Mouse (Mus musculus) cortical plate, adult 2 months (tissue): ENCODE results near the gene Hlcs.

Source experiments
- CTCF ChIP-seq: fragments of 200-500 bp; IDR thresholded peaks from 2 replicates; pipeline ENCODE4 v1.5.1; 2011; ENCODE audit warnings: mild to moderate bottlenecking, control low read depth, low read length; ENCODE audit not compliant: insufficient read depth; ENCODE audit errors: extremely low read depth
- POLR2A ChIP-seq: fragments of 200-500 bp; IDR thresholded peaks from 2 replicates; pipeline ENCODE4 v1.6.1; 2011; ENCODE audit warnings: mild to moderate bottlenecking, low read length, control low read depth; ENCODE audit not compliant: insufficient read depth; ENCODE audit errors: extremely low read depth

DNA sequence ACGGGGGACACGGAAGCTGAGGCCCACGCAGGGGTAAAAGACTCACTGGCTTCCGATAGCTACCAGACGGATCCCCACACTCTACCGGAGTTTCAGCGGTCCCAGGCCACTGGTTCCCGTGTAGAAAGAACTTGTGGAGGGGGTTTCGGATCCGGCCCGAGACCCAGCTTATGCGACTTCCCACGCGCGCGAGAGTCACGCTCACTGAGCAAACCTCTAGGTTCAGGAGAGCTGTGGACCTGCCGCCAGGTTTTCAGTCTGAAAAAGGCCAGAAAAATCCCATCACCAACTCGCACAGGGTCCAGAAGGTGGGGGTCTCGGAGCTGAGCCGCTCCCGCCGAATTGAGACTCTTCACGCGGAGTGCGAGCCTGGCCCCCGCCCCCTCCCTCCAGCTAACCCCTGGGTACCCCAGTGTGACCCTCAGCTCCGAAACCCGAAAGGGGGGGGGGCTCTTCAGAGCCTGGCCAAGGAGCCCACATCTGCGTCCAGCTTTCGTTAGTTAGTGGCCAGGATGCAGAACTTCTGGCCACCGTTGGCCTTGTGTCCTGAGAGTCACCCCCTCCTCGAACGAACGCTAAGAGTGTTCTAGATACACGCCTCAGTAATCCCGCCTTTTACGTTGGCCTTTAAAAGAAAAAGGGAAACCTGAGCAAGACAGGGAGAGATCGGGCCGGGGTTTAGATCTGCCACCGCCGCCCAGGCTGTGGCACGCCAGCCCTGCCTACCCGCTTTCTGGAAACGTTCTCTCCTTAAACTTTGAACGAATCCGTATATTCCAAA, 234.1 kb downstream of the Hlcs start:
- TF ChIP-seq CTCF (no peak), POLR2A (no peak)
